Mouse (Mus musculus) intestine, embryonic 16.5 days (tissue): Measurements from ENCODE around the gene Gm21708. TPM values are rescaled to one million over a fixed set of nuclear protein-coding genes. Genes with fewer than 3 reads are reported as not detected.
"Not testable (repeated sequence)": the region's sequence is repeated elsewhere in the genome, so short reads cannot be mapped to it uniquely, and the experiment has no call there.

Experiments used
- ATAC-seq: fragments of 200-750 bp; cut with Nextera tagmentation; 2 replicates; pipeline ENCODE4 v1.8.0; 2017; ENCODE audit warnings: moderate TSS enrichment, moderate library complexity
- H3K27ac ChIP-seq: fragments of 300-500 bp; sonication (generic); 2 replicates; pipeline ENCODE4 v1.5.1; 2014; ENCODE audit warnings: mild to moderate bottlenecking, low read length
- H3K27me3 ChIP-seq: fragments of 300-500 bp; sonication (generic); replicated peaks from 2 replicates; pipeline ENCODE4 v1.6.1; 2014; ENCODE audit warnings: low read length, control low read depth, mixed read lengths; ENCODE audit not compliant: control insufficient read depth, insufficient read depth
- H3K36me3 ChIP-seq: fragments of 300-500 bp; sonication (generic); 2 replicates; pipeline ENCODE4 v1.6.1; 2014; ENCODE audit warnings: low read length, control low read depth; ENCODE audit not compliant: control insufficient read depth, insufficient read depth
- H3K4me1 ChIP-seq: fragments of 300-500 bp; sonication (generic); 2 replicates; pipeline ENCODE4 v1.6.1; 2014; ENCODE audit warnings: low read length, control low read depth, mixed read lengths; ENCODE audit not compliant: control insufficient read depth, insufficient read depth
- H3K4me2 ChIP-seq: fragments of 300-500 bp; sonication (generic); 2 replicates; pipeline ENCODE4 v1.6.1; 2014; ENCODE audit warnings: low read depth, low read length, control low read depth
- H3K4me3 ChIP-seq: fragments of 300-500 bp; sonication (generic); 2 replicates; pipeline ENCODE4 v1.5.1; 2014; ENCODE audit warnings: mild to moderate bottlenecking, low read length
- H3K9ac ChIP-seq: fragments of 300-500 bp; sonication (generic); 2 replicates; pipeline ENCODE4 v1.6.1; 2014; ENCODE audit warnings: low read depth, low read length
- H3K9me3 ChIP-seq: fragments of 300-500 bp; sonication (generic); 2 replicates; pipeline ENCODE4 v1.6.1; 2016; ENCODE audit warnings: low read length, control low read depth; ENCODE audit not compliant: control insufficient read depth
- WGBS: fragments of 180-500 bp; shearing (Covaris S2); extraction: QIAGEN DNeasy Blood & Tissue Kit; methylation state at CpG from one replicate; pipeline ENCODE4 v1.1.7; 2014; 5-methylcytosine and 5-hydroxymethylcytosine counted together
- polyA plus RNA-seq: library from polyadenylated mRNA; unstranded; fragments of >200 nt; fragmentation: Nextera tagmentation; extraction: Ambion mirVana; gene quantifications from 2 replicates; pipeline ENCODE4 v1.2.1, GENCODE M21; 2015

The Gm21708 gene
- polyA plus RNA-seq, result not detected in 2 replicates

GRCm38 (mm10) chrY:3410067-3410466, at the start of gene Gm21708, which contains the start of gene Gm21704:
Gene Gm21708, minus strand, starts transcription at chrY:3410167.
Gene Gm21704, minus strand, starts transcription at chrY:3410167.
- not testable (repeated sequence) for H3K4me3 ChIP-seq, ATAC-seq
- WGBS, result no CpG with 5 or more reads among the region's 9 CpGs

More at GRCm38 (mm10) chrY:3410067-3410466, at the start of gene Gm21708, which contains the start of gene Gm21704:
- H3K36me3 ChIP-seq, H3K4me1 ChIP-seq, H3K9me3 ChIP-seq, H3K27me3 ChIP-seq, H3K9ac ChIP-seq, H3K4me2 ChIP-seq, H3K27ac ChIP-seq: not testable (repeated sequence)

Other genes starting within 250 kb of the Gm21708 start
- not detected in 2 replicates for gene Gm21677, start 103.7 kb downstream of the Gm21708 start, polyA plus RNA-seq
- not detected in 2 replicates for gene Gm21693, start 64.8 kb downstream of the Gm21708 start, polyA plus RNA-seq
- not detected in 2 replicates for gene Gm21704, start within 50 bp of the Gm21708 start, polyA plus RNA-seq